Mouse (Mus musculus) forebrain, embryonic 15.5 days (tissue): Measurements from ENCODE around the gene Pip5k1a. TPM values are rescaled to one million over a fixed set of nuclear protein-coding genes. Genes with fewer than 3 reads are reported as not detected.

ENCODE experiments used
- ATAC-seq: fragments of 200-750 bp; cut with Nextera tagmentation; replicated peaks from 2 replicates; pipeline ENCODE4 v1.8.0; 2017; ENCODE audit warnings: mild to moderate bottlenecking, moderate TSS enrichment, moderate library complexity
- H3K27ac ChIP-seq: fragments of 300-500 bp; sonication (generic); replicated peaks from 2 replicates; pipeline ENCODE4 v1.5.1; 2015; ENCODE audit warnings: mild to moderate bottlenecking, inconsistent platforms
- H3K27me3 ChIP-seq: fragments of 300-500 bp; sonication (generic); 2 replicates; pipeline ENCODE4 v1.6.1; 2015; ENCODE audit warnings: inconsistent platforms
- H3K36me3 ChIP-seq: fragments of 300-500 bp; sonication (generic); 2 replicates; pipeline ENCODE4 v1.6.1; 2015; ENCODE audit warnings: mild to moderate bottlenecking, inconsistent platforms
- H3K4me1 ChIP-seq: fragments of 300-500 bp; sonication (generic); 2 replicates; pipeline ENCODE4 v1.6.1; 2015; ENCODE audit warnings: inconsistent platforms
- H3K4me2 ChIP-seq: fragments of 300-500 bp; sonication (generic); replicated peaks from 2 replicates; pipeline ENCODE4 v1.6.1; 2015; ENCODE audit warnings: mild to moderate bottlenecking, inconsistent platforms
- H3K4me3 ChIP-seq: fragments of 300-500 bp; sonication (generic); 2 replicates; pipeline ENCODE4 v1.5.1; 2015; ENCODE audit warnings: mild to moderate bottlenecking, inconsistent platforms
- H3K9ac ChIP-seq: fragments of 300-500 bp; sonication (generic); replicated peaks from 2 replicates; pipeline ENCODE4 v1.6.1; 2015; ENCODE audit warnings: mild to moderate bottlenecking, inconsistent platforms
- H3K9me3 ChIP-seq: fragments of 300-500 bp; sonication (generic); 2 replicates; pipeline ENCODE4 v1.6.1; 2016; ENCODE audit warnings: inconsistent platforms
- WGBS: fragments of 180-500 bp; shearing (Covaris S2); methylation state at CpG from one replicate; pipeline ENCODE4 v1.1.7; 2015; ENCODE audit warnings: mixed read lengths; 5-methylcytosine and 5-hydroxymethylcytosine counted together
- microRNA-seq: library from miRNA; unstranded; fragments of <30 nt; microRNA quantifications from one replicate; pipeline ENCODE4, GENCODE M21; 2016
- polyA plus RNA-seq: library from polyadenylated mRNA; unstranded; fragments of >200 nt; fragmentation: Nextera tagmentation; extraction: Ambion mirVana; gene quantifications from 2 replicates; pipeline ENCODE4 v1.2.1, GENCODE M21; 2015

Gene Pip5k1a
- polyA plus RNA-seq, 1 experiment from 2014 or later, result 21.6 TPM

DNA sequence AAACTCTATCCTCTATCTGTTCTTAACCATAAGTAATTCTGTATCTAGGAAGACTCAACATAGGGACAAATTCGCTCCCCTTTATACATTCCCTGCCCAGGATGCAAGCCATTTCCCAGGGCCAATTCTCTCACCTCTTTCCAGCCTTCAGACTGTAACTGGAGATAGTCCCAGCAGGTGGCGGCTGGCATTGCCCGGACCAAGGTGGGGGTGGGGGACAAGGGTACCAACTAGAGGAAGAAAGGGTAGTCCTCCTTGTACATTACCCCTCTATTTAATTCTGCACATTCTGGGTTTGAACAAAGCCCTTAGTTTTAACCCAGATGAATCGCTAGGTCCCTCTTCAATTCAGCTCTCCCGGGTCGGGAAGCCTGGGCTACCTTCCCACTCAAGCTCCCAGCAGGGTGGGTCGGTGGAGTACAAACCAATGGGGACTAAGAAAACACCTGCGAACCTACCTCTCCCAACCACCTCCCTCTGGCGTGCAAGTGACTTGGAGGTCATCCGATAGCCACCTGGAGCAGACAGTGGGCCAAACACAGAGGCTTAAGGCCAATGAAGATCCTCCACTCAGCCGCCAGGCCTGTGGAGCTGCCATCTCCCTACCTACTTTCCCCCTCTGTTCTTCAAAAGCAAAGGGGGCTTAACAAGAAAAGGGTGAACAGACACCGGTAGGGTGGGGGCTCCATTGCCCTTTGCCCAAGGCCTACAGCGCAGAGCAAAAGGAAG, 92.9 kb downstream of the Pip5k1a start:
- peak overlapping the region; percentile 74 for H3K4me3 ChIP-seq
- peak overlapping the region; percentile 67 for H3K9ac ChIP-seq
- 10% methylated on average over 13 of the region's 13 CpGs for WGBS
- H3K27me3 ChIP-seq, result no peaks in the 10 kb centered on the region
- ATAC-seq, result no peak
- H3K4me2 ChIP-seq, result peak overlapping the region; percentile 97
- H3K9me3 ChIP-seq, result no peaks in the 10 kb centered on the region
- peaks cover 29% of the 10 kb centered on the region for H3K4me1 ChIP-seq
- H3K27ac ChIP-seq, result no peak overlapping the region
- peaks cover 33% of the 10 kb centered on the region for H3K36me3 ChIP-seq

GRCm38 (mm10) chr3:95012982-95013381, 93.7 kb downstream of the Pip5k1a start:
- peak overlapping the region; percentile 97; the same call in 1 of the 2 replicates for H3K4me2 ChIP-seq
- WGBS, result 91% methylated on average over 3 of the region's 3 CpGs
- no peak for ATAC-seq
- peaks cover 29% of the 10 kb centered on the region for H3K4me1 ChIP-seq
- no peaks in the 10 kb centered on the region for H3K27me3 ChIP-seq
- 0 out of 2 replicates have a peak overlapping the region, but pooled peaks have one; percentile 74 for H3K4me3 ChIP-seq
- H3K27ac ChIP-seq, result no peak overlapping the region
- H3K36me3 ChIP-seq, result peaks cover 42% of the 10 kb centered on the region
- no peaks in the 10 kb centered on the region for H3K9me3 ChIP-seq
- H3K9ac ChIP-seq, result no peak overlapping the region

- Histone ChIP-seq H3K36me3 (peaks cover 67% of the 10 kb centered on the region), H3K4me2 (no peak overlapping the region), H3K9me3 (no peaks in the 10 kb centered on the region), H3K27ac (no peak overlapping the region), H3K4me3 (no peak overlapping the region), H3K4me1 (peaks cover 19% of the 10 kb centered on the region), H3K9ac (no peak overlapping the region), H3K27me3 (no peaks in the 10 kb centered on the region)
- no peak for ATAC-seq
- WGBS, result 92% methylated on average over 7 of the region's 7 CpGs
Measured at GRCm38 (mm10) chr3:95010396-95010795, 96.3 kb downstream of the Pip5k1a start.

Small RNA genes lying within 50 kb of the gene (microRNA-seq; reads per million reads assigned to microRNA genes)
- gene Mir8099-1, result not detected

Other genes with a start within 250 kb of the Pip5k1a start
- gene Psmb4, start 220.0 kb downstream of the Pip5k1a start, polyA plus RNA-seq, result 380 and 393 TPM in 2 replicates
- gene Selenbp1, start 173.9 kb downstream of the Pip5k1a start, polyA plus RNA-seq, result 9.5 and 11.6 TPM in 2 replicates
- gene Rfx5, start 152.9 kb downstream of the Pip5k1a start, polyA plus RNA-seq, result 5.4 and 6.0 TPM in 2 replicates
- gene Pi4kb, start 132.2 kb downstream of the Pip5k1a start, polyA plus RNA-seq, result 24.9 and 27.1 TPM in 2 replicates
- gene Zfp687, start 91.5 kb downstream of the Pip5k1a start, polyA plus RNA-seq, result 22.4 and 23.0 TPM in 2 replicates
- gene Psmd4, start 64.3 kb downstream of the Pip5k1a start, polyA plus RNA-seq, result 291 and 296 TPM in 2 replicates
- 235 and 247 TPM in 2 replicates for gene Vps72, start 4.1 kb upstream of the Pip5k1a start, polyA plus RNA-seq
- gene Tmod4, start 17.5 kb upstream of the Pip5k1a start, polyA plus RNA-seq, result 0.74 and 1.1 TPM in 2 replicates
- gene Scnm1, start 27.1 kb upstream of the Pip5k1a start, polyA plus RNA-seq, result 105 and 108 TPM in 2 replicates
- 39.8 and 42.2 TPM in 2 replicates for gene Lysmd1, start 27.2 kb upstream of the Pip5k1a start, polyA plus RNA-seq
- 2.5 and 3.6 TPM in 2 replicates for gene Tnfaip8l2, start 35.4 kb upstream of the Pip5k1a start, polyA plus RNA-seq
- gene Sema6c, start 53.5 kb upstream of the Pip5k1a start, polyA plus RNA-seq, result 30.4 and 34.1 TPM in 2 replicates
- gene Gabpb2, start 111.0 kb upstream of the Pip5k1a start, polyA plus RNA-seq, result 4.8 and 5.9 TPM in 2 replicates
- 88.5 and 90.0 TPM in 2 replicates for gene Cdc42se1, start 121.8 kb upstream of the Pip5k1a start, polyA plus RNA-seq
- 254 and 266 TPM in 2 replicates for gene Mllt11, start 125.2 kb upstream of the Pip5k1a start, polyA plus RNA-seq
- 0.11 and 0.15 TPM in 2 replicates for gene Gm128, start 134.7 kb upstream of the Pip5k1a start, polyA plus RNA-seq
- gene Bnipl, start 144.3 kb upstream of the Pip5k1a start, polyA plus RNA-seq, result 0.10 TPM in 1 of 2 replicates, not detected in the other
- 46.1 and 46.2 TPM in 2 replicates for gene Mindy1, start 174.4 kb upstream of the Pip5k1a start, polyA plus RNA-seq
- gene Prune1, start 175.1 kb upstream of the Pip5k1a start, polyA plus RNA-seq, result 42.0 and 44.4 TPM in 2 replicates
- gene Anxa9, start 200.2 kb upstream of the Pip5k1a start, polyA plus RNA-seq, result 0.47 and 0.61 TPM in 2 replicates
- gene Cers2, start 207.9 kb upstream of the Pip5k1a start, polyA plus RNA-seq, result 96.7 and 101 TPM in 2 replicates